Mouse (Mus musculus) bone marrow macrophage, adult 2 months (primary cell): Measurements from ENCODE around the gene Cfap43.

Experiments used
- CTCF ChIP-seq: IDR thresholded peaks from 2 replicates; pipeline ENCODE4 v1.5.1; 2012; ENCODE audit warnings: low read depth, mild to moderate bottlenecking, low read length, moderate library complexity
- POLR2A ChIP-seq: IDR thresholded peaks from 2 replicates; pipeline ENCODE4 v1.6.1; 2012; ENCODE audit warnings: mild to moderate bottlenecking, low read depth, low read length, borderline replicate concordance

DNA sequence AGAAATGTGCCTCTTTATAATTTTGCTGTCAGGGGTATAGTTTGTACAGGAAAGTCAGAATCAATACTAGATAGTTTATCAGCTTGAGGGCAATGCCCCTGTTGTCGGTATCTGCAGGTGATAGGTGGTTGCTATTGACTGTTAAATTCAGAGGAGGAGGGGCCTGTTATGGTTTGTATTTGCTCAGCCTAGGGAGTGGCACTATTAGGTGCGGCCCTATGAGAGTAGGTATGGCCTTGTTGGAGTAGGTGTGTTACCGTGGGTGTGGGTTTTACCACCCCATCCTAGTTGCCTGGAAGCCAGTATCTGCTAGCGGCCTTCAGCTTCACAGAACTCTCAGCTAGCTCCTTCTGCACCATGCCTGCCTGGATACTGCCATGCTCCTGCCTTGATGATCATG lies 165.2 kb downstream of the Cfap43 start:
- no peak for TF ChIP-seq CTCF
- no peak for TF ChIP-seq POLR2A
